Mouse (Mus musculus) intestine, embryonic 14.5 days (tissue): ENCODE measurements around the gene Afg3l1. TPM values are rescaled to one million over a fixed set of nuclear protein-coding genes. Genes with fewer than 3 reads are reported as not detected.
"Not testable (repeated sequence)": the region's sequence is repeated elsewhere in the genome, so short reads cannot be mapped to it uniquely, and the experiment has no call there.

Experiments used
- ATAC-seq: fragments of 200-750 bp; cut with Nextera tagmentation; replicated peaks from 2 replicates; pipeline ENCODE4 v1.8.0; 2017; ENCODE audit warnings: low read depth, moderate number of reproducible peaks, moderate TSS enrichment, moderate library complexity; ENCODE audit not compliant: low FRiP score, low TSS enrichment
- DNase-seq: peaks from one replicate; pipeline ENCODE4 v3.0.0-alpha.2; 2018; ENCODE audit warnings: low spot score
- H3K27ac ChIP-seq: fragments of 300-500 bp; sonication (generic); 2 replicates; pipeline ENCODE4 v1.5.1; 2014; ENCODE audit warnings: low read depth, mild to moderate bottlenecking, control low read depth
- H3K27me3 ChIP-seq: fragments of 300-500 bp; sonication (generic); replicated peaks from 2 replicates; pipeline ENCODE4 v1.6.1; 2014; ENCODE audit warnings: low read length, control low read depth; ENCODE audit not compliant: control insufficient read depth, insufficient read depth
- H3K36me3 ChIP-seq: fragments of 300-500 bp; sonication (generic); 2 replicates; pipeline ENCODE4 v1.6.1; 2014; ENCODE audit warnings: low read length, control low read depth; ENCODE audit not compliant: control insufficient read depth, insufficient read depth
- H3K4me1 ChIP-seq: fragments of 300-500 bp; sonication (generic); replicated peaks from 2 replicates; pipeline ENCODE4 v1.6.1; 2014; ENCODE audit warnings: low read length, control low read depth, mixed read lengths; ENCODE audit not compliant: control insufficient read depth, insufficient read depth
- H3K4me2 ChIP-seq: fragments of 300-500 bp; sonication (generic); 2 replicates; pipeline ENCODE4 v1.6.1; 2014; ENCODE audit warnings: low read length
- H3K4me3 ChIP-seq: fragments of 300-500 bp; sonication (generic); 2 replicates; pipeline ENCODE4 v1.5.1; 2014; ENCODE audit warnings: low read depth, low read length, control low read depth, mixed read lengths
- H3K9ac ChIP-seq: fragments of 300-500 bp; sonication (generic); 2 replicates; pipeline ENCODE4 v1.6.1; 2014; ENCODE audit warnings: mild to moderate bottlenecking, low read length
- H3K9me3 ChIP-seq: fragments of 300-500 bp; sonication (generic); 2 replicates; pipeline ENCODE4 v1.6.1; 2016; ENCODE audit warnings: low read length, control low read depth; ENCODE audit not compliant: control insufficient read depth
- WGBS: fragments of 180-500 bp; shearing (Covaris S2); extraction: QIAGEN DNeasy Blood & Tissue Kit; methylation state at CpG from one replicate; pipeline ENCODE4 v1.1.7; 2014; 5-methylcytosine and 5-hydroxymethylcytosine counted together
- polyA plus RNA-seq: library from polyadenylated mRNA; unstranded; fragments of >200 nt; fragmentation: Nextera tagmentation; extraction: Ambion mirVana; gene quantifications from 2 replicates; pipeline ENCODE4 v1.2.1, GENCODE M21; 2014

Gene Afg3l1
- polyA plus RNA-seq, 1 experiment from 2014 or later: 36.8 TPM

- H3K4me1 ChIP-seq, H3K9me3 ChIP-seq, H3K27ac ChIP-seq, H3K4me2 ChIP-seq, DNase-seq, H3K9ac ChIP-seq, H3K27me3 ChIP-seq, H3K4me3 ChIP-seq, ATAC-seq: not testable (repeated sequence)
- WGBS: 70% methylated on average over 6 of the region's 14 CpGs
- H3K36me3 ChIP-seq: peaks cover 32% of the 10 kb centered on the region
Observed at GRCm38 (mm10) chr8:123537641-123538040, 59.9 kb downstream of the Afg3l1 start.

Other genes starting within 250 kb of the Afg3l1 start
- 3.7 and 4.6 TPM in 2 replicates for gene Spata2l, start 241.7 kb upstream of the Afg3l1 start, polyA plus RNA-seq
- gene Zfp276, start 223.7 kb upstream of the Afg3l1 start, polyA plus RNA-seq: 20.5 and 25.5 TPM in 2 replicates
- gene Vps9d1, start 223.6 kb upstream of the Afg3l1 start, polyA plus RNA-seq: 23.2 and 25.9 TPM in 2 replicates
- 29.8 and 32.0 TPM in 2 replicates for gene Fanca, start 159.3 kb upstream of the Afg3l1 start, polyA plus RNA-seq
- gene Spire2, start 145.2 kb upstream of the Afg3l1 start, polyA plus RNA-seq: 1.8 and 2.9 TPM in 2 replicates
- gene Tcf25, start 104.2 kb upstream of the Afg3l1 start, polyA plus RNA-seq: 164 and 170 TPM in 2 replicates
- not detected in 2 replicates for gene Mc1r, start 70.8 kb upstream of the Afg3l1 start, polyA plus RNA-seq
- 98.5 and 103 TPM in 2 replicates for gene Tubb3, start 66.5 kb upstream of the Afg3l1 start, polyA plus RNA-seq
- gene Def8, start 54.4 kb upstream of the Afg3l1 start, polyA plus RNA-seq: 32.6 and 36.6 TPM in 2 replicates
- 4.9 and 7.1 TPM in 2 replicates for gene Dbndd1, start 37.6 kb downstream of the Afg3l1 start, polyA plus RNA-seq
- 26.9 and 34.0 TPM in 2 replicates for gene Gas8, start 40.9 kb downstream of the Afg3l1 start, polyA plus RNA-seq
- gene Rhou, start 176.0 kb downstream of the Afg3l1 start, polyA plus RNA-seq: 8.0 and 8.3 TPM in 2 replicates